Mouse (Mus musculus) frontal cortex, adult 2 months (tissue): ENCODE data around the gene Por. TPM values are rescaled to one million over a fixed set of nuclear protein-coding genes. Genes with fewer than 3 reads are reported as not detected.

Experiments
- DNase-seq, 2 experiments: peaks; one replicate each; pipeline ENCODE4 v3.0.0; 2022; ENCODE audit warnings: low spot score in 1 of 2; ENCODE audit errors: extremely low spot score in 1 of 2
- polyA plus RNA-seq: library from polyadenylated mRNA; depleted of rRNA; stranded (reverse); fragments of >200 nt; gene quantifications from 2 replicates; pipeline ENCODE4 v1.2.3, GENCODE M21; 2012; rRNA removed

Por gene
- 106 and 108 TPM in 2 replicates for polyA plus RNA-seq

DNA sequence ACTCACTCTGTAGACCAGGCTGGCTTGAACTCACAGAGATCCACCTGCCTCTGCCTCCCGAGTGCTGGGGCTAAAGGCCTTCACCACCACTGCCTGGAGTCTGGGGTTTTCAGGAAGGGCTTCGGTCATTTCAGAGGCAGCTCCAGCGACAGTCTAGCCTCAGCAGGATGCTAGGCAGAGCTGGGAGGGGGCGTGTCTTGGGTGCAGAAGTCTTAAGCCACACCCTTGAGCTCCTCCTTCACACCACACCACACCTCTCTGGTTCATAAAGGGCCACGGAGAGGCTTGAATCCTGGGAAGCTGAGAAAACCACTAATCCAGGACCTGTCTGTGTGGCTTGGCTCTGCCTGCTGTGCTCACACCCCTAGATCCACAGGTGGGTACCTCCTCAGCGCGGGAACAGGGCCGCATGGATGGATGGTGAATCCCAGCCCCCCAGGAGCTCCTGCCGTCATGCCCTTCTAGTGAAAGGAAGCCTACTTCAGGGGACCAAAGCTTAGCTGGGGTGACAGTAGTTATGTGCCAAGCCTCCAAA, at the start of gene Por:
Gene Por, plus strand, starts transcription at position 293 of the 535 bp plus-strand sequence.
- DNase-seq = no peak

DNA sequence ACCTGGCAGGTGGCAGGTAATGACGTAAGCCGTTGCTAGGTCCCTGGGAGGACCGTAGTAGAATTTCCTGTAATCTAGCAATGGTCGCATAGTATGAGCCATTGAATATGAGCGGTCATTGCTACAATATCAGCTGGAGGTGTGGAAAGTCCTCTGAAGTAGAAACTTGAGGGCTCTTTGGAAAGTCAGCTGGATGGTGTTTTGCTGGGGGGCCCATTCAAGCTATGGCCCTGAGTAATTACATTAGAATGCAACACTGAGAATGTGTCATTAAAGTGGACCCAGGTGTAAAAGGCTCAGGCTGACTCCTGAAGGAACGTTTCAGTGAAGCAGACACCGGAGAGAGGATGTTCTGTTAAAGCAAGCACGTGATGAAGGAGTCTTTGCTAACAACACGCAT, 49.3 kb upstream of the Por start:
- DNase-seq = no peak

DNA sequence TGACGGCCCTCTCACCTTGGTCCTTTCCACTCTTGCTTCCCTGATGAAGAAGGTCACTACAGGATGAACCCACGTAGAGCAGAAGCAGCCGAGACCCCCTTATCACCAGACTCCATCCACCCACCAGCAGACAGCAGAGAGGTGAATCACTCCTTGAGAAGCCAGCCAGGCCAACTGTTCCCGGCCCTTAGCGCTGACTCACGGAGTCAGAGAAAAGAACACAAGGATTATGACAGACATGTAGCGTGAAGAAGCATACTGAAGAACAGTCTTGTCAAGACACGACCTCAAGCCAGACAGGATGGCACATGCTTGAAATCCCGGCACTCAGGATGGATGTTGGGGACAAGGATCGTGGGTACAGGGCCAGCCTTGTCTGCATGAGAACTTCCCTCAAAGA, 48.1 kb upstream of the Por start:
- DNase-seq = peak in 1 of 2 experiments; percentile 56

DNA sequence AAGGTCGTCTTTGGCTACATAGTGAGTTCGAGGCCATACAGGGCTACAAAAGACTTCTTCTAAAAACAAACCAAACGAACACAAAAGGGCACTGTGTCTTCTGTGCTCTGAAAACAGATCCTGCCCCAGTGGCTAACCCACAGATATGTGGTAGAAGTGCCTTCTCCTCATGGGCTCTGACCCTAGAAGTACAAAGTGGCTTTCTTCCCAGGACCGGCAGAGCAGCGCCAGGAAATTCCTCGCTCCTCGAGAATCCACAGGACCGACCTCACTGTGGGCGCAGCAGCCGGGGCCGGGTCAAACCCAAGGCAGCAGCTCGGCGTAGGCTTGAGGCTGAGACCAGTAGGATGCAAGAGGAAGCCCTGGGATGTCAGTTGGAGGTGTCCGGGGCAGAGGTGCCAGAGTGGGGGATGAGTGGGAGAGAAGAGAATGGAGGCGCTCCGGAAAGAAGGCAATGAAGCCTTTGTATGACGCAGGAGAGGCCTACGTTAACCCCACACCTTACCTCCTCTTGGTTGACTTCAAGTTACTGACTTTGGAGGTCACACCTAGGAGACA, 46.7 kb upstream of the Por start:
- DNase-seq = no peak

DNA sequence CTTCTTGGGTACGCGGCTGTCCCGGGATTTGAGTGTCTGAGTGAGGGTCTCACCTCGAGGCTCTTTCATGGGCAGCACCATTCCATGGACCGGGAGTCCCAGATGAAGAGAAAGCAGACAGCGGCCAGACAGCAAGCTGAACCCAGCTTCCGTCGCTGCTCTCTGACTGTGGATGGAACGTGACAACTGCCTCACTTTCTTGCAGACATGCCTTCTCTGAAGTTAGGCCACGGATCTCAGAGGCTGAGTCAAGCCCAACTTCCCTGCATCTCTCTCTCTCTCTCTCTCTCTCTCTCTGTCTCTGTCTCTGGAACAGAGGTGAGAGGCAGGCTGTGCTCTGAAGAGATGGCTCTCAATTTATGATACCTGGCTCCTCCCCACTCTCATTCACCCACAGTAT, 40.9 kb upstream of the Por start:
- no peak for DNase-seq

DNA sequence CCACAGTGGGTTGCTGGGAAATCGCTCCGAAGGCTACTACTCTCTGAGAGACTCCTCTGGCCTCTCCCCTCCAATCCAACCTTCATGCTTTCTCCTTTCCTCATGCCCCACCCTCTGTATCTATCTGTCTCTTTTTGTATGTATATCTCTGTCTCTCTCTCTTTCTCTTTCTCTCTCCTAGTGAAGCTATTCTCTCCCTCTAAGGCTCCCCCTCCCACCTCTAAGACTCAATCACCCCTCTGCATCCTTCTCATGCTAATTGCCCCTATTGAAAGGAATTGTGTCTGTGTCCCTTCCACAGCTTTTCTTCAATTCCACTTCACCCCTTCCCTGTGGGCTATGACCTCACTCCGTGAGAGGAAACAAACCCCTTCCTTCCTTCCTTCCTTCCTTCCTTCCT, 40.4 kb upstream of the Por start:
- DNase-seq = no peak

DNA sequence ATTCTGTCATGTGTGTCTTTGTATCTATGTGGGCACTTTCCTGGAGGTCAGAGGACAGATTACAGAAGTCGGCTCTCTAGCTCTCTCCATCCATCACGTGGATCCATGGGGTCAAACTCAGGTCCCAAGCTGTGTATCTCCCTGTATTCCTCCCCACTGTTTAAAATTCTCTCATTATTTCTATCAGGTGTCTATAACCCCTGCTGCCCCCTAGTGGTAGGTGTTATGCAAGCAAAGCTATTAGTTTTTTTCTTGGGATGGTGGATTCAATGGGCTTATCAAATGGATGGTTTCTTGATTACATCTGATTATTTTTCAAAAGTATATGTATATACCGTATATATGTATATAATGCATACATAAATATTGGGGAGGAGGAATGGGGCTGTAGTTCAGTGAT, 39.2 kb upstream of the Por start:
- peak in 1 of 2 experiments; percentile 83 for DNase-seq

DNA sequence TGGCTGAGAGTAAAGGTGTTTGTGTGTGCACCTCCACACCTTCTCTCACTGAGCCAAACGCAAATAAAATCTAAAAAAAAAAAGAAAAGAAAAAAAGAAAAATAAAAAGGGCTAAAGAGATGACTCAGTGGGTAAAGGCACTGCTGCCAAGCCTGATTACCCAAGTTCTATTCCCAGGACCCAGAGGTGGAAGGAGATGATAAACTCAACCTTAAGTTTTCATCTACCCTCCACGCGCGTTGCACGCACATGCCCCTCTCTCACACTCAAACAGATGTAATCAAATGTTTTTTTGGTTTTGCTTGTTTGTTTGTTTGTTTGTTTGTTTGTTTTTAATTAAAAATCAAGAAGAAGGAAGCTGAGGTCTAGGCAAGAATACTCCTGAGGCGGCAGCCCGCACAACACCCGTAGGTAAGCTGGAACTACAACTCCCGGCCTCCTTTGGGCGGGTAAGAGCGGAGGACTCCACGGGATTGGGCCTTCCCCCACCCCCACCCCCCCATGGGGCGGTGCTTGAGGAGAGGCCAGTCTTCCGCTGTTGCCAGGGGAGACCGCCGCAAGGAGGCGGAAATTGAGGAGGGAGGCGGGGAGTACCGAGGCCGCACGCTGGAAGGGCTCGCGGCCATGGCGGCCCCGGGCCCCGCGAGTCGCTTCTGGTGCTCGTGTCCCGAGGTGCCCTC, 37.6 kb upstream of the Por start, which contains the start of gene Rhbdd2:
Gene Rhbdd2, plus strand, starts transcription at position 502 of the 680 bp plus-strand sequence.
- DNase-seq = peak; percentile 93 to 96

DNA sequence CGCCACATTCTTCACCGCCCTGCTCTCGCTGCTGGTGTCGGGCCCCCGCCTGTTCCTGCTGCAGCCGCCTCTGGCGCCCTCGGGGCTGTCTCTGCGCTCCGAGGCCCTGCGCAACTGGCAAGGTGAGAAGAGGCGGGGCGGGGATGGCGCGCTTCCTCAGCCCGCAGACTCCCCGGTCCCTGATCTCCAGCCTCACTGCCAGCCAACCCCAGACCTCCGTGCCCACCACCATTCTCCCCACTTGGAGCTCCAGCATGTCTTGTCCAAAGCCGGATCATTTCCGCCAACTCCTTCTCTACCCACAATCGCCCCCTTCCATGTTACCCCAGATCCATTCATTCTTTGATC, 37.1 kb upstream of the Por start:
- DNase-seq = peak in 1 of 2 experiments; percentile 57

DNA sequence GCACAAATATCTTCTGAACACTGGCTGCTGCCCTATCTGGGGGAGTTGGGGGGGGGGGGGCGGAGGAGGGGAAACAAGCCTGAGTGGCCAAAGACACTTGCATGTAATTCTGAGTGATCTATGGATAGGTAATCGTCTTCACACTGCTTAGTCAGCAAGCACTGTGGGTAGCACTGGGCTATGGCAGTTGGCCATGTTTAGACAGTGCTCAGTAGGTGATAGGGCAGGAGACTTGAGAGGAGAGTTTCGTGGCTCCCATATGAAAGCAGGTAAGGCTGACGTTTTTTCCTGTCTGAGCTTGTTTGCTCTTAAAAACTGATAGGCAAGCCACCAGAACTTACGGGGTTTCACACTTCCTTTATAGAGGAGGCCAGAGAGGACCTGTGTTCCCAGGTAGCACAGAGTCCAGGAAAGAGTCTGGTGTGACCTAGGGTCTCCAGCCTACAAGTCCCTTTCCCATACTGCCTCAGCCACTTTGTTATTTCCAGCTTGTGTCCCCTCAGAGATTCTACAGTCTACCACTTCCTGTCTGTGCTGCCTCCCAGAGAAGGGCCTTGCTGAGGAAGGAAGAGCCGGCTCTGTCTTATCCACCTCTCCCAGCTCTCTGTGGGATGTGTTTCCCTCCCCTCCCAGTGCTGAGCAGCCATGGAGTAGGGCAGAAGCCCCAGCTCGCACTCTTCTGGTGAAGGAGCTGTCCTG, 29.9 kb upstream of the Por start:
- DNase-seq = no peak

DNA sequence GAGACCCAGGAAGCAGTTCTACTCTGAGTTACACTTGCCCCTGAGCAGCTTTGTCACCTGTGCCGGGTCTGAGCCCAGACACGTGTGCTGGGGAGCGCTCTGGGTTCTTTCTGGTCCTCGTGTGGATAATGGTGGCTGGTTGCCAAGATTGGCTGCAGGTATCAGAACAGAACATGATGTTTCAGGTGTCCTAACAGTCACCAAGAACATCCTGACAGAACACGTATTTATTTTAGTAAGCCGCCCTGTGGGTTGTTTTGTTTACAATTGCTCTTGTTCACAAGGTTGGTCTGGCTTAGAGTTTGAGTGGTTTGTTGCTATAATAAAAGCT, 29.4 kb upstream of the Por start:
- DNase-seq = no peak

DNA sequence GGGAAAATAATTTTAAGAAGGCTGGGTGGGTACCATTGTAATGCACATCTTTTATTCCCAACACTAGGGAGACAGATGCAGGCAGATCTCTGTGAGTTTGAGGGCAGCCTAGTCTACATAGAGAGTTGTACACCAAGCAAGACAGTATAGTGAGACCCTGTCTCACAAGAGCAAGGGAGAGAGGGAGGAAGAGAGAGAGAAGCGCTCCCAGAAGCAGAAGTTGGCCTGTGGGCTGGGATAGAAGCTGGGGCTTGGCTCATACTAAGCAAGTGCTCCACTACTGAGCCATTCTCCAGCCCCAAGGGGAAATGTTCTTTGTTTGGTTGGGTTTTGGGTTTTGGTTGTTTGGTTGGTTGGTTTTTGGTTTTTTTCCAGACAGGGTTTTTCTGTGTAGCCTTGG, 28.8 kb upstream of the Por start:
- no peak for DNase-seq

DNA sequence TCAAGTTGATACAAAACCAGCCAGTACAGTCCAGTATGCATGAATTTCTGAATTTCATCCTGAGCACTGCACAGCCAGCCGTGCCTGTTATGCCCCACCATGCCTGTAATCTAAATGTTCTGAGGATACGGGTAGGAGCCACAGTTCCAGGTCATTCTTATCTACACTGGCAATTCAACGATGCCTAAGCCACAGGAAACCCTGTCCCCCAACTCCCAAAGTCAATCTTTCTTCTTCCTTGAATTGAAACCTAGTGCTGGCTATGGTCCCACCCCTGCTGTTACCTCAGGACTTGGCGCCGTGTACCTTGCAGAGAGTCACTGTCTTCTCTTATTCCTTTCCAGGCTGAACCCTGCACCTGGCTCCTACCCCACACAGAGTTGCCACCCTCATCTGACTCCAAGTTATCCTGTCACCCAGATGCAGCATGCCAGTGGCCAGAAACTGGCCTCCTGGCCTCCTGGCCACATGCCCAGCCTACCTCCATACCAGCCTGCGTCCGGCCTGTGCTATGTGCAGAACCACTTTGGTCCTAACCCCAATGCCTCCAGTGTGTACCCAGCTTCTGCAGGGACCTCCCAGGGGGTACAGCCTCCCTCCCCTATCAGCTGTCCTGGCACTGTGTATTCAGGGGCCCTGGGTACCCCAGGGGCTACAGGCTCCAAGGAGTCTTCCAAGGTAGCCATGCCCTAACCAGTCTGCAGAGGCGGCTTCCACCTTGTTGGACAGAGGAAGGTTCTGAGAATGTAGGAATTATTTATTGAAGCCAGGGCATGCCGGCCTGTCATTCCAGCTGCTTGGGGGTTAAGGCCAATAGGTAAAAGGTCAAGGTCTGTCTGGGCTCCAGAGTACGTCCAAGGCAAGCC, 26.9 kb upstream of the Por start:
- no peak for DNase-seq

DNA sequence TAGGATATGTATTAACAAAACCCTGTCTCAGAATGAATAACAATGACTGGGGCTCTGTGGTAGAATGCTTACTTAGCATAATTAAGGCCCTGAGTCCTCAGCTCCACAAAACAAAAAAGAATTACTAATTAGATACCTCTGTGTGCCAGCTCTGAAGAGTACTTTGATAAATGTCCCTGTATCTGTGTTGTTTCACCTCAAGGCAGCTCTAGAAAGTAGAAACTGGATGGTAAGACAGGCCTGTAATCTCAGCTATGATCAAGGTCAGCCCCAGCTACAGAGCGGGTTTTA, 26.3 kb upstream of the Por start:
- no peak for DNase-seq

DNA sequence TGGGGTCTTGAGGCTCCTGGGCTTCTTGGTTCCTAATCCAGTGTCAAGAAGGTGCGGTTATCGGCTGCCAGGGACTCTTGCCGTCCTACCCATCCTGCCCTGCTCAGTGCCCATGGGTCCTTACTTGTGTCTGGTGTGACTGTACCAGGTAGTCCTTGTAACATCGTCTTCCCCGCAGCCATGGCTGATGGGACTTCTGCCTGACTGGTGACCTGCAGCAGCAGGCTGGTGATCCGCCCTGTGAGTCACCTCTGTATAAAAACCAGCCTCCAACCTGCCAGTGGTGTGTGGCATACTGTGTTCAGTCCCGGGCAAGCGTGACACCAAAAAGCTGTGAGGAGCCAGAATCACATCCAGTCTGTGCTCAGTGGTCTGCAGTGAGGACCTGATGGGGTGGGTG, 26.0 kb upstream of the Por start:
- no peak for DNase-seq

DNA sequence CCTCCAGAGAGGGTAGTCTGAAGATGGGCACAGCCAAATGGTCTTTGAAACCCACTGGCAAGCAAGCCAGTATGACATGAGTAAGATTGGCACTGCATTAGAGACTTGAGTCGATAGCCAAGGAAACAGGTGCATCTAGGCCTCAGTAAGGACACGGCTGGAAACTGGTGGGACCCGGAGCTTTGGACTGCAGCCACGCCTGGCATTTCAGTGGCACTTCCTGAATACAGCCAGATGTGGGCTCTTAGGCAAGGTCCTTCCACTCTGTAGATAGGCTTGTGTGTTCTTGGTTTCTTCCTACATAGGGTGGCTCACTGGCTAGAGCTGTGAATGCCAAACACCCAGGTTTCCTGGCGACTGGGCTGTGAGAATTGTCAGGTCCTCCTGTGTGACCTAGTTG, 24.5 kb upstream of the Por start:
- DNase-seq = no peak

DNA sequence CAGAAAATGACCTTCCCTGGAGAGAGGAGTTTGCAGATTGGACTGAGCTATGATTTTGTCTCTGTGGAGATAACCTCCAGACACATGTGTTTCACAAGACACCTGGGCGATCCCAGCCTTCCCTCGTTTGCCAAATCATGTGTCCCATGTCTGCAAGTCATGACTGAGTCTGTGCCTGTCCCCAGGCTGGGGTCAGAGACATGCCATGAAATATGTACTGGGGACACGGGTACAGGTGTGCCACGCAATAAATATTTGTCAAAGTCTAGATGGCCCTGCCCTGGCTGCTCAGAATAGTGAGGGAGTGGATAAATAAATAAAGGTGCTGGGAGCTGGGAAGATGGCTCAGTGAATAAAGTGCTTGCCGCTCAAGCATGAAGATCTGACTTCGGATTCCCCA, 23.8 kb upstream of the Por start:
- DNase-seq = no peak

DNA sequence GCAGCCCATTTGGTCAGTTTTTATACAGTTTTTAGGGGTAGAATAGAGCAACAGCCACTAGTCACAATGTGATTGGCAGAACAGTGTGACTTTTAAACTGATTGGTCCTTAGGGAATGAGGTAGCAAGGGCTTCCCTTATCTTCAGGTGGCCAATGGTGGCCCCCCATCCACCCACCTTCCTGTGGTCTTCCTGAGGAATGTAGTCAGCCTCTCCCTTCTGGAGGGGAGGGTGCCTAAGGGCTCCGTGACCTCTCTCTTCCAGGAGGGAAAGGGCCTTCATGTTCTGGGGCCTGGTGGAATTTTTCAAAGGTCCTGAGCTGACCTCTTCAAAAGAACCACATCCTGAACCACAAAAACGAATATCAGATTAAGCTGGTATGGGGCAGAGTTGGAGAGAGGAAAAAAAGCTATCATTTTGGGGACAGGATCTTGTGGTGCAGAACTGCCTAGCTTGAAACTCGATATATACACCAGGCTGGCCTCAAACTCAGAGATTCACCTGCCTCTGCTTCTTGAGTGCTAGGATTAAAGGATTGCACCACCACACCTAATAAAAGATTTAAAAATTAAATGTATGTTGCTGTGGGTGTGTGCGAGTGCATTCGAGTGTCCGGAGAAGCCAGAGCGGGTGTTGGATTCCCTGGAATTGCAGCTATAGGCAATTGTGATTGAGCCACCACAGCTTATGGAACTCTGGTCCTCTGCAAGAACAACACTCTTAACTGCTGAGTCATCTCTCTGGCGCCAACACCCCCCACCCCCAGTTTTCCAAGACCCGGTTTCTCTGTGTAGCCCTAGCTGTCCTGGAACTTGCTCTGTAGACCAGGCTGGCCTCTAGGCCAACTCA, 21.1 kb upstream of the Por start:
- no peak for DNase-seq

DNA sequence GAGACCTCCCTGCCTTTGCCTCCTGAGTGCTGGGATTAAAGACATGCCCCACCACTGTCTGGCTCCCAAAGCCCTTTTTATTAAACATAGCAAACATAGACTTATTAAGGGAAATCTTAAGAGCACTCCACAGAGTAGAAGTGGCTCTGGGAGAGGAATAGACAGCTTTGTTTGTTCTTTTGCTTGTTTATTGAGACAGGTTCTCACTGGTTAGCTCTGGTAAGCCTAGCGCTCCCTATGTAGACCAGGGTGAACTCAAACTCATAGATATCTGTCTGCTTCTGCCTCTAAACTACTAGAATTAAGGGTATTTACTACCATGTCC, 20.6 kb upstream of the Por start:
- no peak for DNase-seq

DNA sequence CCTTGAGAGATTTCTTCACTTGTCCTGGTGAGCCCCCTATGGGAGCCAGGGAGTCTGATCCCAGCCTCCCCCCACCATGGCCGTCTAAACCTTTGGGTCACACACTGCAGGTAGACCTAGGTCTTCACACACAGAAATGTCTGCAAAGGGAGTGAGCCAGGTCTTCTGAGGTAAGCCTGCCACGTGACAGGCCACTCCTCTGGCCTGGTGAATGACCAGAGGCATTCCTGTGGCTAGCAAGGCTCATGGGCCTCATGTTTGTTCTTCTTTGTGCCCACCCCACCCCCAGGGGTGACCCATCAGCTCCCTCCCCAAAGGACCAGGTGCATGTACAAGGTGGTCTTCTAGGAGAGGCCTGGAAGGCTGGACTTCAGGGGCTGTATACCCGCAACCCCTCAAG, 18.3 kb upstream of the Por start:
- no peak for DNase-seq

DNA sequence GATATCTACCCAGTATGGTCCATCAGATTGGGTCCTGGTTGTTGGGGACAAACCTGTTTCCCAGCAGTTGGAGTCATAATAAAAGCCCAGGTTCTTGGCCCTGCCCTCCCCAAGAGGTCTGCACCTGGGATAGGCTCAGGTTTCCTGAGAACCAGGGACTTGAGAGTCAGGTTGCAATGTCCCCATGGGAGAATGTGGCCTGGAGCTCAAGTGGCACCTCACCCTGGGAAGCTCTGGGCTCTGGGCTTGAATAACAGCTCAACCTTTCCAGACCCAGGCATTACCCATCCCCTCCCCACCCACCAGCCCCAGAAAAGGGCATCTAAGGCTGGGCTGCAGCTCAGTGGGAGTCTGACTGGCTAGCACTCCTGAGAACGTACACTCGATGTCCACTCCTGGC, 16.6 kb upstream of the Por start:
- DNase-seq = no peak
